Mouse (Mus musculus) liver, adult 2 months (tissue): ENCODE measurements at regions not wholly inside any gene's neighbourhood (a gene's known extent, or its start where the extent isn't known, plus 50 kb on each side); places are given as distances from the start of the nearest gene placed in this dataset.

Experiments used
- CTCF ChIP-seq: fragments of 200-500 bp; IDR thresholded peaks from 2 replicates; pipeline ENCODE4 v1.5.1; 2011; ENCODE audit warnings: low read depth, low read length, control low read depth
- POLR2A ChIP-seq: fragments of 200-500 bp; IDR thresholded peaks from 2 replicates; pipeline ENCODE4 v1.6.1; 2011; ENCODE audit warnings: low read length, control low read depth; ENCODE audit not compliant: insufficient read depth; ENCODE audit errors: extremely low read depth

- TF ChIP-seq CTCF: no peak
- TF ChIP-seq POLR2A: no peak
Measured at GRCm38 (mm10) chr5:103370456-103370855, 54.5 kb upstream of the Ptpn13 start.
